Mouse (Mus musculus): ENCODE measurements around the gene Oprm1. TPM values are rescaled to one million over a fixed set of nuclear protein-coding genes. Genes with fewer than 3 reads are reported as not detected.

Oprm1 gene
- polyA plus RNA-seq, 1 experiment from 2014 or later = not detected

GRCm38 (mm10) chr10:6790226-6790625, 31.9 kb downstream of the Oprm1 start:
- DNase-seq (no peak), ATAC-seq (ENCODE audit: insufficient read depth) (no peak)
- Histone ChIP-seq H3K36me3 (ENCODE audit: insufficient read depth) (no peaks in the 10 kb centered on the region), H3K27me3 (ENCODE audit: insufficient read depth, low read length) (no peaks in the 10 kb centered on the region), H3K4me1 (ENCODE audit: insufficient read depth) (no peaks in the 10 kb centered on the region), H3K9me3 (ENCODE audit: low read depth, low read length) (no peaks in the 10 kb centered on the region), H3K9ac (no peak overlapping the region), H3K4me2 (no peak overlapping the region), H3K27ac (ENCODE audit: low read depth) (no peak overlapping the region), H3K4me3 (ENCODE audit: low read depth, low read length) (no peak overlapping the region)
- TF ChIP-seq CTCF (IDR thresholded peaks at IDR 0.05; ENCODE audit: low read depth) = no peak

- no peak for ATAC-seq (ENCODE audit: insufficient read depth)
- no peaks in the 10 kb centered on the region for H3K4me1 ChIP-seq (ENCODE audit: insufficient read depth)
- H3K27me3 ChIP-seq (ENCODE audit: insufficient read depth, low read length) = no peaks in the 10 kb centered on the region
- no peak overlapping the region for H3K4me2 ChIP-seq
- no peak overlapping the region for H3K9ac ChIP-seq
- TF ChIP-seq CTCF (IDR thresholded peaks at IDR 0.05; ENCODE audit: low read depth) = no peak
- no peak overlapping the region for H3K4me3 ChIP-seq (ENCODE audit: low read depth, low read length)
- H3K9me3 ChIP-seq (ENCODE audit: low read depth, low read length) = no peaks in the 10 kb centered on the region
- no peaks in the 10 kb centered on the region for H3K36me3 ChIP-seq (ENCODE audit: insufficient read depth)
- H3K27ac ChIP-seq (ENCODE audit: low read depth) = no peak overlapping the region
- DNase-seq = no peak
- WGBS = 40% methylated on average over 1 of the region's 1 CpGs
These were observed 62.3 kb downstream of the Oprm1 start for GRCm38 (mm10) chr10:6820626-6821025.

GRCm38 (mm10) chr10:6842225-6842624, 83.9 kb downstream of the Oprm1 start:
- ATAC-seq (ENCODE audit: insufficient read depth) = no peak
- 61% methylated on average over 1 of the region's 1 CpGs for WGBS

GRCm38 (mm10) chr10:6846283-6846682, 88.0 kb downstream of the Oprm1 start:
- no peak for ATAC-seq (ENCODE audit: insufficient read depth)
- H3K27me3 ChIP-seq (ENCODE audit: insufficient read depth, low read length) = no peaks in the 10 kb centered on the region
- H3K36me3 ChIP-seq (ENCODE audit: insufficient read depth) = no peaks in the 10 kb centered on the region
- TF ChIP-seq CTCF (IDR thresholded peaks at IDR 0.05; ENCODE audit: low read depth) = no peak
- H3K27ac ChIP-seq (ENCODE audit: low read depth) = no peak overlapping the region
- no peak overlapping the region for H3K4me3 ChIP-seq (ENCODE audit: low read depth, low read length)
- no peaks in the 10 kb centered on the region for H3K4me1 ChIP-seq (ENCODE audit: insufficient read depth)
- DNase-seq = no peak
- no peak overlapping the region for H3K4me2 ChIP-seq
- no peaks in the 10 kb centered on the region for H3K9me3 ChIP-seq (ENCODE audit: low read depth, low read length)
- no peak overlapping the region for H3K9ac ChIP-seq
- WGBS = 79% methylated on average over 1 of the region's 1 CpGs

More at GRCm38 (mm10) chr10:6842225-6842624, 83.9 kb downstream of the Oprm1 start:
- no peaks in the 10 kb centered on the region for H3K4me1 ChIP-seq (ENCODE audit: insufficient read depth)
- H3K9ac ChIP-seq = no peak overlapping the region
- DNase-seq = no peak
- no peaks in the 10 kb centered on the region for H3K27me3 ChIP-seq (ENCODE audit: insufficient read depth, low read length)
- no peaks in the 10 kb centered on the region for H3K36me3 ChIP-seq (ENCODE audit: insufficient read depth)
- H3K9me3 ChIP-seq (ENCODE audit: low read depth, low read length) = no peaks in the 10 kb centered on the region
- H3K27ac ChIP-seq (ENCODE audit: low read depth) = no peak overlapping the region
- no peak overlapping the region for H3K4me3 ChIP-seq (ENCODE audit: low read depth, low read length)
- no peak overlapping the region for H3K4me2 ChIP-seq
- no peak for TF ChIP-seq CTCF (IDR thresholded peaks at IDR 0.05; ENCODE audit: low read depth)

GRCm38 (mm10) chr10:6848162-6848754, 90.0 kb downstream of the Oprm1 start:
- Histone ChIP-seq H3K27me3 (ENCODE audit: insufficient read depth, low read length) (no peaks in the 10 kb centered on the region), H3K4me1 (ENCODE audit: insufficient read depth) (no peaks in the 10 kb centered on the region), H3K4me2 (no peak overlapping the region), H3K9me3 (ENCODE audit: low read depth, low read length) (no peaks in the 10 kb centered on the region), H3K4me3 (ENCODE audit: low read depth, low read length) (no peak overlapping the region), H3K27ac (ENCODE audit: low read depth) (no peak overlapping the region), H3K36me3 (ENCODE audit: insufficient read depth) (no peaks in the 10 kb centered on the region), H3K9ac (no peak overlapping the region)
- 68% methylated on average over 7 of the region's 7 CpGs for WGBS
- no peak for TF ChIP-seq CTCF (IDR thresholded peaks at IDR 0.05; ENCODE audit: low read depth)
- ATAC-seq (ENCODE audit: insufficient read depth) (0 out of 2 replicates have a peak, but pooled peaks have one; percentile 14), DNase-seq (no peak)

GRCm38 (mm10) chr10:6848834-6849233, 90.5 kb downstream of the Oprm1 start:
- no peak overlapping the region for H3K27ac ChIP-seq (ENCODE audit: low read depth)
- H3K4me2 ChIP-seq = no peak overlapping the region
- no peaks in the 10 kb centered on the region for H3K9me3 ChIP-seq (ENCODE audit: low read depth, low read length)
- WGBS = 60% methylated on average over 2 of the region's 2 CpGs
- no peak for ATAC-seq (ENCODE audit: insufficient read depth)
- no peak overlapping the region for H3K9ac ChIP-seq
- TF ChIP-seq CTCF (IDR thresholded peaks at IDR 0.05; ENCODE audit: low read depth) = no peak
- peak; percentile 2 for DNase-seq
- no peaks in the 10 kb centered on the region for H3K27me3 ChIP-seq (ENCODE audit: insufficient read depth, low read length)
- no peaks in the 10 kb centered on the region for H3K4me1 ChIP-seq (ENCODE audit: insufficient read depth)
- H3K4me3 ChIP-seq (ENCODE audit: low read depth, low read length) = no peak overlapping the region
- no peaks in the 10 kb centered on the region for H3K36me3 ChIP-seq (ENCODE audit: insufficient read depth)

GRCm38 (mm10) chr10:6855812-6856211, 97.5 kb downstream of the Oprm1 start:
- no peaks in the 10 kb centered on the region for H3K27me3 ChIP-seq (ENCODE audit: insufficient read depth, low read length)
- no peak overlapping the region for H3K4me2 ChIP-seq
- H3K4me3 ChIP-seq (ENCODE audit: low read depth, low read length) = no peak overlapping the region
- DNase-seq (no peak), ATAC-seq (ENCODE audit: insufficient read depth) (no peak)
- WGBS = 78% methylated on average over 3 of the region's 3 CpGs
- TF ChIP-seq CTCF (IDR thresholded peaks at IDR 0.05; ENCODE audit: low read depth) = no peak
- no peaks in the 10 kb centered on the region for H3K4me1 ChIP-seq (ENCODE audit: insufficient read depth)
- H3K9me3 ChIP-seq (ENCODE audit: low read depth, low read length) = no peaks in the 10 kb centered on the region
- H3K27ac ChIP-seq (ENCODE audit: low read depth) = no peak overlapping the region
- H3K9ac ChIP-seq = no peak overlapping the region
- no peaks in the 10 kb centered on the region for H3K36me3 ChIP-seq (ENCODE audit: insufficient read depth)

Data from lung, embryonic 14.5 days (tissue).